Mouse (Mus musculus): Measurements from ENCODE around the gene Mrgpre. TPM values are rescaled to one million over a fixed set of nuclear protein-coding genes. Genes with fewer than 3 reads are reported as not detected.
A peak's percentile ranks its signal among the peaks of the same experiment; 100 is the strongest.

Gene Mrgpre
- polyA plus RNA-seq, 1 experiment from 2014 or later = 2.7 TPM

DNA sequence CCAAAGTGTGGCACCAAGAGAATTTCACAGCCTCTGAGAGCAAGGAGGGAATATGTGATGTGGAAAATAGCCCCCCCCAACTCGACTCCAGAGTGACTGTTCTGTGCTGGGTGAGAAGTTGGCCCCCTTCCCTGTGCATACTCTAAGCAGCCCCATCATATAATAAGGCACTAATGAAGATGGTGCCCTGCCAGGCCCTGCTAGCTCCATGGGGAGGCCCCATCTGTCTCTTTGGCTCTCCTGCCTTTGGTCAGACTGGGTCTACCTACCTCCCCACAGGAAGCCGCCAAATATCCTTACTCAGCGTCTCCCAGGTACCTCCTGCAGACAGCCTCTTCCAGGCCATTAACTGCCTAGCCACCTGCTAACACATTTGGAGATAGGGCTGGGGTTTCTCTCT, 25.3 kb downstream of the Mrgpre start:
- H3K4me1 ChIP-seq (ENCODE audit: control insufficient read depth, insufficient read depth, low read length) = peaks cover 6% of the 10 kb centered on the region; the same call in 1 of the 2 replicates
- peaks cover 15% of the 10 kb centered on the region; the same call in 1 of the 2 replicates for H3K27me3 ChIP-seq (ENCODE audit: control insufficient read depth, insufficient read depth, low read length)
- H3K4me2 ChIP-seq = no peak overlapping the region
- H3K36me3 ChIP-seq (ENCODE audit: control insufficient read depth, insufficient read depth, low read length) = no peaks in the 10 kb centered on the region
- ATAC-seq (ENCODE audit: low FRiP score) = no peak
- whole genome bisulfite sequencing = 72% methylated on average over 3 of the region's 3 CpGs
- H3K9ac ChIP-seq (ENCODE audit: low read length) = no peak overlapping the region
- no peak overlapping the region for H3K4me3 ChIP-seq (ENCODE audit: low read depth, low read length)
- no peak overlapping the region for H3K27ac ChIP-seq (ENCODE audit: low read depth, low read length)
- DNase-seq (ENCODE audit: low spot score, missing footprints) = no peak
- no peaks in the 10 kb centered on the region for H3K9me3 ChIP-seq (ENCODE audit: control insufficient read depth, low read length)

DNA sequence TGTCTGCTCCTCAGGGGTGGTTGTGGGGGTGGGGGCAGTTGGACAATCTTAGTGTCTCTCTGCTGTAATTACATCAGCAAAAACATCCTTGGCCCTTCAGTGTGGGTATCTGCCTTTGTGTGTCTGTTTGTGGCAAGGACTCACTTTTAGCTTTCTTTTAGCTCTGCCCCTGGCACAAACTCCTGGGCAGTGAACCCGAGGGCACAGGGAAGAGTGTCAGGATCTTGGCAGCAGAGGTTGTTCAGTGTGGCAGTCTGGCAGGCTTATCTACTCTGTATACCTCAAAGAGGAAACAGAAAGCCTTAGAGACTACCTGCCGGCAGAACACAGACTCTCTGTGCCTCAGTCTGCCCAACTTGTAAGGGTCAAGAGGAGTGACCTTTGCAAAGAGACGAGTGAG, 26.6 kb downstream of the Mrgpre start:
- 75% methylated on average over 3 of the region's 3 CpGs for WGBS
- DNase-seq (ENCODE audit: low spot score, missing footprints) (no peak), ATAC-seq (ENCODE audit: low FRiP score) (no peak)
- Histone ChIP-seq H3K4me1 (ENCODE audit: control insufficient read depth, insufficient read depth, low read length) (peaks cover 6% of the 10 kb centered on the region; the same call in 1 of the 2 replicates), H3K9me3 (ENCODE audit: control insufficient read depth, low read length) (no peaks in the 10 kb centered on the region), H3K4me3 (ENCODE audit: low read depth, low read length) (no peak overlapping the region), H3K9ac (ENCODE audit: low read length) (no peak overlapping the region), H3K36me3 (ENCODE audit: control insufficient read depth, insufficient read depth, low read length) (no peaks in the 10 kb centered on the region), H3K27me3 (ENCODE audit: control insufficient read depth, insufficient read depth, low read length) (peaks cover 15% of the 10 kb centered on the region; the same call in 1 of the 2 replicates), H3K27ac (ENCODE audit: low read depth, low read length) (no peak overlapping the region), H3K4me2 (no peak overlapping the region)

DNA sequence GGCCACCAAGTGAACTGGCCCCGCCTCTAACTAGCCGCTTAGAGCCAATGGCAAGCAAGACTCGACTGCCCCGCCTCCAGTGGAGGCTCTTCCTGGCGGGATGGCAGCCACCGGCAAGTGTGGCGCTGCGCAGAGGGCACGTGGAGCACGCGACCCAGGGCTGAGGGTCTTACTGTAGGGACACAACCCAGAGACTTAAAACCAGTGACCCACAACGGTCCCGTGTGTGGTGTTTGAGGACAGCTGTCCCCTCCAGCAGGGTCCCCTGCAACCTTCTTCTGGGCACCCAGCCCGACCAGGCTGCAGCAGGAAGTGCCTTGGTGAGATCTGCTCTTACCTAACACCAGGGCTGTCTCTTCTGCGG, 27.3 kb downstream of the Mrgpre start:
- WGBS = 5% methylated on average over 15 of the region's 15 CpGs
- DNase-seq (ENCODE audit: low spot score, missing footprints) (peak; percentile 95), ATAC-seq (ENCODE audit: low FRiP score) (peak; percentile 92)
- Histone ChIP-seq H3K4me2 (peak overlapping the region; percentile 70), H3K27ac (ENCODE audit: low read depth, low read length) (no peak overlapping the region), H3K4me3 (ENCODE audit: low read depth, low read length) (peak overlapping the region; percentile 26), H3K36me3 (ENCODE audit: control insufficient read depth, insufficient read depth, low read length) (no peaks in the 10 kb centered on the region), H3K27me3 (ENCODE audit: control insufficient read depth, insufficient read depth, low read length) (peaks cover 15% of the 10 kb centered on the region; the same call in 1 of the 2 replicates), H3K9ac (ENCODE audit: low read length) (peak overlapping the region; percentile 28), H3K4me1 (ENCODE audit: control insufficient read depth, insufficient read depth, low read length) (peaks cover 6% of the 10 kb centered on the region; the same call in 1 of the 2 replicates), H3K9me3 (ENCODE audit: control insufficient read depth, low read length) (no peaks in the 10 kb centered on the region)

DNA sequence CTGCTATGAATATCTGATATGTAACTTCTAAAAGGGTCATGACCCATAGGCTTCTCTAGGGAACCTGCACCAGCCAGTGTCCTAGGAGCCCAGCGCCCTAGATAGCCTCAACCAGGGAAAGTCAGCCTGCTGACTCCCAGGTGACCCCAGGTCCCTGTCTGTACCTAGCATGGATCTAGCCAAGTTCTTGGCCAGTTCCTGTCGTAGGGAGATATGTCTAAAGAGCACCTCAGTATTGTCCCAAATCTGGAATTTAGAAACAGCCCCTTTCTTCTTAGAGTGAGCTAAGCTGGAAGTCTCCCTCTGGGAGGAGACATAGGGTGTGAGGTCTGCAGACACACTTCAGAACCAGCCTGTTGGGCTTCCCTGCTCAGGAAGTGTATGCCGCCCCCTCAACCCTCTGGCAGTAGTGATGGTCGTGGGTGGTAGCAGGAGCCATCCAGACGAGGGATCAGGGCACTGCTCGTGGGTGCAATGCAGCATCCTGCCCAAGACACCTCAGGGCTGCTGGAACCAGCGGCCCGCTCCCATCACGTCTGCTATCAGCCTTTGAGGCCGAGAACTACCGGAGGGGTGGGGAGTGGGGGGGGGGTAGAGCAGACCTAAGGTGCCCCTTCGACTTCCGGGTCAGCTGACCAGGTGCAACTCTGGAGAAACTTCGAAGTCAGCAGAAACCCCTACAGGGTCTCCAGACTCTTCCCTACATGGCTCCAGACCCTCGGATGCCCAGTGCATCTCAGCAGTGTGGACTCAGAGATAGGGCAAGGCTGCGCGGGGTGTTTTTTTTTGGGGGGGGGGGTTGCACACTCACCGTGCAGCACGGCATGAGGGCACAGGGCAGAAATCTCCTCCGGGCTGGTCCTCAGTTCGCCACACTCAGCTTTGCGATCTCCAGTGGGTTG, 27.9 kb downstream of the Mrgpre start, which contains the start of gene Osbpl5:
Gene Osbpl5, minus strand, starts transcription at position 861 of the 902 bp plus-strand sequence.
- Histone ChIP-seq H3K36me3 (ENCODE audit: control insufficient read depth, insufficient read depth, low read length) (no peaks in the 10 kb centered on the region), H3K4me3 (ENCODE audit: low read depth, low read length) (peak within 1 kb of the TSS; percentile 26), H3K4me1 (ENCODE audit: control insufficient read depth, insufficient read depth, low read length) (peaks cover 6% of the 10 kb centered on the region; the same call in 1 of the 2 replicates), H3K4me2 (peak within 1 kb of the TSS; percentile 70), H3K27me3 (ENCODE audit: control insufficient read depth, insufficient read depth, low read length) (peaks cover 15% of the 10 kb centered on the region; the same call in 1 of the 2 replicates), H3K9ac (ENCODE audit: low read length) (peak within 1 kb of the TSS; percentile 28), H3K27ac (ENCODE audit: low read depth, low read length) (no peak within 1 kb of the TSS), H3K9me3 (ENCODE audit: control insufficient read depth, low read length) (no peaks in the 10 kb centered on the region)
- DNase-seq (ENCODE audit: low spot score, missing footprints) = peak; percentile 85
- WGBS = 35% methylated on average over 22 of the region's 22 CpGs
- ATAC-seq (ENCODE audit: low FRiP score) = no peak; the same call in 1 of the 2 replicates

DNA sequence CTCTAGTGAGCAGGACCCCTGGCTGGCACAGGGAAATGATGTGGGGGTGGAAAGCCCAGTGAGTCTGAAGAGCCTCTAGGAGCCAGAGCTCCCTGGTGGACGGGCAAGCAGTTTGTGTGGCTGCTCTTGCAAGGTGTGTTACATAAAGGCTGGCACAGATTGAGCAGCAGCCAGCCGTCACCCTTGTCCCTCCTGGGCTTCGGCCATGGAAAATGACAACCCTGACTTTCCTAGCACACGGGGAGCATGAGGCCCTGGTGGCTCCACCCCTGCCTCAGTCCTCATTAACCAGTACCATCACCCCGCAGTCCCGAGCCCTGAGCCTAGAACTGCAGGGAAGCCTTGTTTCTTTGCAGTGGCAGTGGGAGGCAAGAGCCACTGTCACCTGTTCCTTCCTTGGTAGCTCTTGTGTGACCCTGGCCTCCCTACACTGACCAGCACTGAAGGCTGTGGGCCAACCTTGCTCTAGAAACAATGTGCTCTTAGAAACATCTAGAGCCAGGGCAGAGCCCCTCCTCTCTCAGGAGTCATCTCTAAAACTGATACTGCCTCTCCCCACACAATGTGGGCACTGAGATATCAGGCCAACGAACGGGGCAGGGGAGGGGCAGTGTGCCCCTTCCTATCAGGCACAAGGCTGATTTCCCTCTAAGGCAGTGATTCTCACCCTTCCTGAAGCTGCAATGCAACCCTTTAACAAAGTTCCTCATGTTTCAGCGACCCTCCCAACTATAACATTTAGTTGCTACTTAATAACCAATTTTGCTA, 28.8 kb downstream of the Mrgpre start:
- DNase-seq (ENCODE audit: low spot score, missing footprints) (no peak), ATAC-seq (ENCODE audit: low FRiP score) (no peak)
- no peaks in the 10 kb centered on the region for H3K36me3 ChIP-seq (ENCODE audit: control insufficient read depth, insufficient read depth, low read length)
- H3K9me3 ChIP-seq (ENCODE audit: control insufficient read depth, low read length) = no peaks in the 10 kb centered on the region
- H3K27me3 ChIP-seq (ENCODE audit: control insufficient read depth, insufficient read depth, low read length) = peaks cover 15% of the 10 kb centered on the region; the same call in 1 of the 2 replicates
- H3K9ac ChIP-seq (ENCODE audit: low read length) = no peak overlapping the region
- no peak overlapping the region for H3K27ac ChIP-seq (ENCODE audit: low read depth, low read length)
- no peak overlapping the region for H3K4me2 ChIP-seq
- 71% methylated on average over 9 of the region's 9 CpGs for WGBS
- peaks cover 6% of the 10 kb centered on the region; the same call in 1 of the 2 replicates for H3K4me1 ChIP-seq (ENCODE audit: control insufficient read depth, insufficient read depth, low read length)
- H3K4me3 ChIP-seq (ENCODE audit: low read depth, low read length) = no peak overlapping the region

DNA sequence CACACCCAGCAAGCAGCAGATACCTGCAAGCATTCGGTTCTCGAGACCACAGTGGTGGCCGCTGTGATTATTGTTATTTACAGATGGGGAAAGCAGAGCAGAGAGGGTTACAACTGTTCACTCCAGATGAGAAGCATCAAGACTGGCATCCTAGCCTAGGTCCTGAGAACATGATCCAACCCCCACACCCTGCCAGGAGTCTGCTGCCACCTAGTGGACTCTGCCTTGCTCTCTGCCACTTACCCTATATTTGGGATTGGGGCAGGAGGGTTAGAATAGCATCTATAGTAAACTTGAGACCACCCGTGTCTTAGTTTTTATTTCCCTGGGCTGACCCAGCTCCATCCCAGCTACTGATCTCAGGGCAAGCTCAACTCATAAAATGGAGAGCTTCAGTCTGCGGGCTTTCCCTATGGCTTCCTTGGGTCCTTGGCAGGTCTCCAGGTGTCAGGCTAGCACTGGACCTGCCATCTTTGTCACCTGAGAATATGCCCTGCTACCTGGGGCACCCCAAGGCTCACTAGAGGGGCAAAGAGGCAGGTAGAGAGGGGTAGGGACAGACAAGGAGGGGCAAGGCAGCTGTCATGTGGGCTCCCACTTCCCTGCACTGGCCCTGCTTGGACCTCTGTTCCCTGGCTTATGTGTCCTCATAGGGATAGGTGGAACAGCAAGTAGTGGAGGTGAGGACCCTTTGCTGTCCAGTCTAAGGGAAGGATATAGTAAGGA, 30.1 kb downstream of the Mrgpre start:
- Histone ChIP-seq H3K4me2 (no peak overlapping the region), H3K9me3 (ENCODE audit: control insufficient read depth, low read length) (no peaks in the 10 kb centered on the region), H3K27ac (ENCODE audit: low read depth, low read length) (no peak overlapping the region), H3K4me3 (ENCODE audit: low read depth, low read length) (no peak overlapping the region), H3K36me3 (ENCODE audit: control insufficient read depth, insufficient read depth, low read length) (no peaks in the 10 kb centered on the region), H3K9ac (ENCODE audit: low read length) (no peak overlapping the region), H3K27me3 (ENCODE audit: control insufficient read depth, insufficient read depth, low read length) (peaks cover 15% of the 10 kb centered on the region; the same call in 1 of the 2 replicates), H3K4me1 (ENCODE audit: control insufficient read depth, insufficient read depth, low read length) (peaks cover 6% of the 10 kb centered on the region; the same call in 1 of the 2 replicates)
- WGBS = 45% methylated on average over 5 of the region's 5 CpGs
- ATAC-seq (ENCODE audit: low FRiP score) (no peak), DNase-seq (ENCODE audit: low spot score, missing footprints) (peak; percentile 88)

DNA sequence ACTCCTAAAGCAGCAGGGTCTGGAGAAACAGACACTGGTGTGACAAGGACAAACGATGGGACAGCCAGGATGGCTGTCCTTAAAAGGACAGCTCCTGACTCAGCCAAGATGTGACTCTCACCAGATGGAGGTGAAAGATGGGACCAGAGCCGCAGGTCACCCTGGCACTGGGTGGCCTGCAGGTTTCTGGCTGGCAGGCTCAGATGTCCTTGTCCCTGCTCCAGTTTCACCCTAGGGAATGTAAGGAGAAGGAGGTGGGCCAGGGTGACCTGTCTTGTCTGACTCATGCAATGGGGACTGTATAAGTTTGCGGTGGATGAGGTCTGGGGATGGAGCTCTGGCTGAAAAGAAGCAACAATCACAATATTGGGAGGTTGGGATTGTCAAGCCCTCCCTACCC, 31.7 kb downstream of the Mrgpre start:
- no peak overlapping the region for H3K4me3 ChIP-seq (ENCODE audit: low read depth, low read length)
- DNase-seq (ENCODE audit: low spot score, missing footprints) (no peak), ATAC-seq (ENCODE audit: low FRiP score) (no peak)
- no peak overlapping the region for H3K9ac ChIP-seq (ENCODE audit: low read length)
- H3K36me3 ChIP-seq (ENCODE audit: control insufficient read depth, insufficient read depth, low read length) = no peaks in the 10 kb centered on the region
- H3K4me1 ChIP-seq (ENCODE audit: control insufficient read depth, insufficient read depth, low read length) = peaks cover 12% of the 10 kb centered on the region
- H3K4me2 ChIP-seq = no peak overlapping the region
- H3K27ac ChIP-seq (ENCODE audit: low read depth, low read length) = no peak overlapping the region
- no peaks in the 10 kb centered on the region for H3K9me3 ChIP-seq (ENCODE audit: control insufficient read depth, low read length)
- H3K27me3 ChIP-seq (ENCODE audit: control insufficient read depth, insufficient read depth, low read length) = peaks cover 11% of the 10 kb centered on the region; the same call in 1 of the 2 replicates
- WGBS = 84% methylated on average over 3 of the region's 3 CpGs

DNA sequence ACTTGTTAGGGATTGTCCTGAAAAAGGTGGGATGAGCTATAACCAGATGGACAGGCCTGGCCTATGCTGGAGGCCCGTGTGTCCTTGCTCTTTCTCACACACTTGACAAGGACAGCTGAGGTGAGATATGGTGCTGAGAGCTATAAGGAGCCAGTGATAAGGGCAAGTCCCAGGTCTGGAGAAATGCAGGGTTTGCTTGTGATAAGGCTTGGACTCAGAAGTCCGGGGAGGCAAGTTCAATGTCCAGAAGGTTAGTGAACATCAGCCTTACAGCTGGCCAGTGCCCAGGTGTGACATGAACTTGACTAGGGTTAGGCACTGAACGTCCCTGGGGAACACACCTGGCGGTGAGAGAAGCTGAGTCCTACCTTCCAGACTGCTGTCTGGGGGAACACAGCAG, 32.2 kb downstream of the Mrgpre start:
- Histone ChIP-seq H3K4me1 (ENCODE audit: control insufficient read depth, insufficient read depth, low read length) (peaks cover 10% of the 10 kb centered on the region), H3K27me3 (ENCODE audit: control insufficient read depth, insufficient read depth, low read length) (peaks cover 9% of the 10 kb centered on the region; the same call in 1 of the 2 replicates), H3K9me3 (ENCODE audit: control insufficient read depth, low read length) (no peaks in the 10 kb centered on the region), H3K4me2 (no peak overlapping the region), H3K9ac (ENCODE audit: low read length) (no peak overlapping the region), H3K4me3 (ENCODE audit: low read depth, low read length) (no peak overlapping the region), H3K36me3 (ENCODE audit: control insufficient read depth, insufficient read depth, low read length) (no peaks in the 10 kb centered on the region), H3K27ac (ENCODE audit: low read depth, low read length) (no peak overlapping the region)
- WGBS = 73% methylated on average over 4 of the region's 4 CpGs
- ATAC-seq (ENCODE audit: low FRiP score) (no peak), DNase-seq (ENCODE audit: low spot score, missing footprints) (no peak)

All from midbrain, embryonic 11.5 days (tissue).